Mouse (Mus musculus) ES-Bruce4 (cell line): Measurements from ENCODE around the gene Ttc13.

Source experiments
- CTCF ChIP-seq: IDR thresholded peaks from one replicate; pipeline ENCODE4 v1.8.1; 2011; ENCODE audit warnings: low read depth, low read length
- EP300 ChIP-seq: IDR thresholded peaks from 2 replicates; pipeline ENCODE4 v1.6.1; 2011; ENCODE audit warnings: low read depth, low read length; ENCODE audit not compliant: insufficient read depth
- POLR2A ChIP-seq: IDR thresholded peaks from one replicate; pipeline ENCODE4 v1.8.1; 2011; ENCODE audit warnings: low read length; ENCODE audit not compliant: insufficient read depth

- TF ChIP-seq CTCF: no peak
- no peak for TF ChIP-seq POLR2A
- no peak for TF ChIP-seq EP300
Observed at GRCm38 (mm10) chr8:124661781-124662180, 60.0 kb downstream of the Ttc13 start.
